Mouse (Mus musculus): Measurements from ENCODE around the gene Prx.
A peak's percentile ranks its signal among the peaks of the same experiment; 100 is the strongest.
"Not testable (repeated sequence)": the region's sequence is repeated elsewhere in the genome, so short reads cannot be mapped to it uniquely, and the experiment has no call there.

The Prx gene

DNA sequence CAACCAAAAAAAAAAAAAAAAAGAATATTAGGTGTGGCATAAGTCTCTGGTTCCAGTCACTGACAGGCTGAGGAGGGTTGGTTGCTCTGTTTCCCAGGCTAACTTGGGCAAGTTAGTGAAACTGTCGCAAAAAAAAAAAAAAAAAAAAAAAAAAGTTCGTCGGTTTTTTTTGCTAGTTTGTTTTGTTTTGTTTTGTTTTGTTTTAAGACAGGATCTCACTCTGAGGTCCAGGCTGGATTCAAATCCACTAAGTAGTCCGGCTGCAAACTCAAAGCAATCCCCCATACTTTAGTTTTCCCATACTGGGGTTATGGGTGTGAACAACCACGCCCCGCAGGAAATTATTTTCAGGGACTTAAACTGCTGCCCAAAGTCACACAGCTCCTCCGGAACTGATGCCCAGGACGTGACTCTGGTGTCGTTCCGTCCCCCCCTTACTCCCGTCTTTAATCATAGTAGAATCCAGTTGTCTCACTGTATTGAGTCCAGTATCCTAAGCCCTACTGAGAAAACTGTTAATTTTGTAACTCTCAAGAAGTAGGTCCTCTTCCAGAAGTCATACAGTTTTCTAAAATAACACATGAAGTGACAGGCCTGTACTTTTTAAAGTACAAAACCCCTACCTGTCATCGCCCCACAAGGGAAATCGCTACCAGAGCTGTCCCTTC is 12.9 kb upstream of the Prx start:
- no peak for DNase-seq (ENCODE audit: low spot score)

DNA sequence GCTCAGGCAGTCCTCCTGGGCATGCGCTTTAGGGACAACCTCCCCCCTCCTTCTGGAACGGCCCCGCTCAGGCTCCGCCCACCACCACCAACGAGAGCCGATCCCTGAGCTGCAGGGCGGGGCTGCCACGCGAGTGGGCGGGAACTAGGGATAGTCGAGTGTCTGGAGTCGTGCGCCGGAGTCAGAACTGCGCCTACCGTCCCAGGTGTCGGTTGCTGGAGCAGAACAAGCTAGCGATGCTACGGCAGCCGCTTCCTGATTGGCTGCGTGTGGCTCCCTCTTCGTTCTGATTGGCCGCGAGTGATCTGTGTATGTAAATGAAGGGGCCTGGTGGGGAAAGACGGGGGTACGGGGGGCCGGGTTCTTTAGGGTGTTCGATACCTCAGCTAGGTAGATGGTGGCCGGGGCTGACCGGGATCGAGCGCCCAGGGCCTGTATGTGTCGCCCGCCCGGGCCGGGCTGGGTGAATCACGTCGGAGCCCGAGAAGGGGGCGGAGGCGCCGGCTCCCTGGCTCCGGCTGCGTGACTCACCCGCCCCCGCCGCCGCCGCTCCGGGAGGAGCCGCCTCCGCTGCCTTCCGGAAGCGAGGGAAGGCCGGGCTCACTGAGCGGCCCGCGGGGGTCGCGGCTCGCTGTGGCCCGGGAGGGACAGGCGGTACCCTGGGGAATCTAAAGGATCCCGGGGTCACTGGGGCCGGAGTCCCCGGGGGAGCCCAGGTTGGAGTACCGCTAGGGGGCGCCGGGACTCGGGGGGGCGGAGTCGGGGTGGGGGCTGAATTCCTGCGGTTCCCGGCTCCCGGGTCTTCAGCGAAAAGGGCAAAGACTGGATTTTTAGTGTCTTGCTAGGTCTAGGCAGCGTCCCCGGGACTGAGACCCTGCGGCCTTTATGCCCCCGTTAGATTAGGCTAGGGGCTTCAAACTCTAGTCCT is 12.1 kb upstream of the Prx start, which contains the start of gene Sertad1:
TSS of gene Sertad1 (plus strand) at position 141 of the 928 bp plus-strand sequence.
- peak; percentile 99 for DNase-seq (ENCODE audit: low spot score)

DNA sequence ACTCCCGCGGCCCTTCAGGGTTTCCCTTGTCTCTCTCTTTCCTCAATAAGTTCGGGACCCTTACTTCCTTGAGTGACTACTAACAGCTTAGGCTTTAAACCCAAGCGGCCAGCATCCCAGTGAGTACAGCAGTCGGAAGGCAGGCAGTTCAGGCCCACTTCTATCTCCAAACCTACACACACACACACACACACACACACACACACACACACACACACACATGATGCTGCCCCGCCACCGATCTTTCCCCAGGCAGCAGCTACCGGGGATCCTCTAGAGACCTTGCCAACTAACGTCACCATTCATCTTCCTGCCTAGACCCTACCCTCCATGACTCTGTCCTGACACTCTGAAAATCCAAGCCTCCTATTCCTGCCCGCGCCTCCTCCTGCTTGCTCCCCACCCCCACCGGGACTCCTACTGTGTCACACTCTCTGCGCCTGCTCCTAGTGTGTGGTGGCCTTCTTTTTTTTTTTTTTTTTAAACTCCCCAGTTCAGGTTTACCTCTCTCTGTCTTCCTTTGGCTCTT is 11.3 kb upstream of the Prx start:
- no peak for DNase-seq (ENCODE audit: low spot score)

DNA sequence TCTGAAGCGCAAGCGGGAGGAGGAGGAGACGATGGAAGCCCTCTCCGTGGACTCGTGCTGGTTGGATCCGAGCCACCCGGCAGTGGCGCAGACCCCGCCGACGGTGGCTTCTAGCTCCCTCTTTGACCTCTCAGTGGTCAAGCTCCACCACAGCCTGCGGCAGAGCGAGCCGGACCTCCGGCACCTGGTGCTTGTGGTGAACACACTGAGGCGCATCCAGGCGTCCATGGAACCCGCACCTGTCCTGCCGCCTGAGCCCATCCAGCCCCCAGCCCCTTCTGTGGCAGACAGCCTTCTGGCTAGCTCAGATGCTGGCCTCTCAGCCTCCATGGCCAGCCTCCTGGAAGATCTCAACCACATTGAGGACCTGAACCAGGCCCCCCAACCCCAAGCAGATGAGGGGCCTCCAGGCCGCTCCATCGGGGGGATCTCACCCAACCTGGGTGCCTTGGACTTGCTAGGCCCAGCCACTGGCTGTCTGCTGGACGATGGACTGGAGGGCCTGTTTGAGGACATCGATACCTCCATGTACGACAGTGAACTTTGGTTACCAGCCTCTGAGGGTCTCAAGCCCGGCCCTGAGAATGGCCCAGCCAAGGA is 9.8 kb upstream of the Prx start:
- no peak for DNase-seq (ENCODE audit: low spot score)

DNA sequence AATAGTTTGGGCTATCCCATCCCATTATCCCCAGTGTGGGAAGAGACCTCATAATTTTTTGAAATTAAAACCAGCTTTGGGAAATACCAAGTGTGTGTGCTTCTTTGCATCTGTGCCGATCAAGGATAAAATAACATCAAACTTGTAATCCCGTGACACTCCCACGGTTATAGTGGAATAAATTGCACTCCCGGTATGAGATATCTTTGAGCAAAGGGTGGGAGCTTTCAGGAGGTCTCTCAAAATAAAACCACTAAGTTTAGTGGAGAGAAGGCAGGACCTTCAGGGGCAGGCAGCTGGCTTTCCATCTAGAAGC is 8.9 kb upstream of the Prx start:
- no peak for DNase-seq (ENCODE audit: low spot score)

DNA sequence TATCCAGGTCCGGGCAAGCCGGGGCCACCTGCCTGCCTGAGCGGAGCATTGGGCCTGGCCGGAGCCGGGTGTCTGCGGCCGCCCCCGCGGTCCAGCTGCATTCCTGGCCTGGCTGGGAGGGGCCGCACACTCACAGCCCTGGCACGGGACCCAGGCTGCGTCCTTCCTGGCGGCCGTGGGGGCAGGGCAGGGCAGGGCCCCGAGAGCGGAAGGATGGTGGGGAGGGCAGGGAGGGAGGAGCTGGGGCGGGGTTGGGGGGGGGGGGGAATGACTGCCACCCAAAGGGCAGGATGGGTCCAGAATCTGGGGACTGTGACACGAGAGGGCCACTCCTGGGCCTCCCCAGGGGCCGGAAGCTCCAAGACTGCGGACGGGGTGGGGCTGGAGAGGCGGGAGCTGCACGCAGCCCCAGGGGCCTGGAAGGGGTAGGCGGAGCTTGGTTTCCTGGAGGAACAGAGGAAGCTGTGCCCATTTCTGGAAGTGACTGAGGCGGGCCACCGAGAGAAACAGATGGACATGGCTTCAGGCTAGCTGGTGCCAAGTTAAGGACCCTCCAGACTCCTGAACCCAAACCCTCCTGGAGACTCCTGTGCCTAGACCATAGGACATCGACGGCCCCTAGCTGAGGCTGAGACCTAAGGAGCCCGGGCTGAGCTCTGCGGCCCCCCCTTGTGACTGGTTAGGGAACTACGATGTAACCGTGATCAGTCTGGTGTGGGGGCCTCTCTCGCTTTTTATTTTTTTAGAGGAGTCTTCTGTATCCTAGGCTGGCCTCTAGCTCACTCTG is 8.4 kb upstream of the Prx start:
- DNase-seq (ENCODE audit: low spot score) = peak; percentile 76

DNA sequence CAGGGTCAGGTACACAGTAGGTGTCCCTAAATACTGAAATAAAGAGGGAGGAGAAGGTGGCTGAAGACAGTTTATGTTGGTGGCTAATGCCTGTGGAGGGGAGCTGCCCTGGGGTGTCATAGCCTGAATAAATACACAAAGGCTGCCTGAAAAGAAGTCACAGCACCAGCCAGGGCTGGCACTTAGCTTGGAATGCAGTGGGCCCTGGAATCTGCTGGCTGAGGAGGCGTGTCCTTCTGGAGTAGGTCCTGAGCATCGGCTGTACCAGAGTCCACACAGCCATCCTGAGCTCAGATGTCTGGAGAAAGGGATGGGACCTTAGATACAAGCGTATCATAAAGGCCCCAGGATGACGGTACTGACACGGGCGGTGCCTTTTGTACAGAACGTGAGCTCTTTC is 7.3 kb upstream of the Prx start:
- no peak for DNase-seq (ENCODE audit: low spot score)

DNA sequence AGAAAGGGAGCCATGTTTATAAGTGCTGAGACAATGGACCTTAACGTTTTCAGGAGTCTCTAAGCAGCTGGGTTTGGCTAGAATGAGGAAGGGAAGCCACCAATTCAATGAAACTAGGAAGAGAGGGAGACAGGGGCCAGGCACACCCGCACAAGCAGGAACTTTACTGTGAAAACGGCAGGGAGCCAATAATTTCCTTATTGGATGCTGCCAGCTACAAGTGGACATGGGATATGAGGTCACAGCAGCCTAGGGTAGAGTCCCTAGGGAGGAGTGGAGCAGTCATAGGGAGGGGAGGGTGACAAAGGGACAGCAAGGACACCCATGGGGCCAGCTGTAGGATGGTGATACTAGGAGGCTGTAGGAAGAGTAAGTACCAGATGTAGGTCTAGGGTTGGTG is 6.1 kb upstream of the Prx start:
- no peak for DNase-seq (ENCODE audit: low spot score)

DNA sequence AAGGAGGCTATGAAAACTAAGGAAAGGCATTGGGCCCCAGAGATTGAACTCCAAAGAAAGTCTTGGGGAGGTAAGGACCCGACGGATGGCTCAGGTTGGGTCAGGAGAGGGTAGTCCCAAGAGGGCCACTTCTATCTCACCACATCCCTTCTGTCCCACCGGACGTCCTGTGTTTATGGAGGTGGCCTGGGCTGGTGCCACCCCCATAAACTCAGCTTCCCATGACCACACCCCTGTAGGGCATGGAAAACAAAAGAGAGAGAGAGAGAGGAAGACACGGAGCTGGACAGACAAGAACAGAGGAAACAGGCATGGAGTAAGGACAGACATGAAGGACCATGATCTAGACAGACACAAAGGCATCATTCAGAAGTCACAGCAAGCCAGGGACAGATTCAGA is 5.7 kb upstream of the Prx start:
- DNase-seq (ENCODE audit: low spot score) = no peak

DNA sequence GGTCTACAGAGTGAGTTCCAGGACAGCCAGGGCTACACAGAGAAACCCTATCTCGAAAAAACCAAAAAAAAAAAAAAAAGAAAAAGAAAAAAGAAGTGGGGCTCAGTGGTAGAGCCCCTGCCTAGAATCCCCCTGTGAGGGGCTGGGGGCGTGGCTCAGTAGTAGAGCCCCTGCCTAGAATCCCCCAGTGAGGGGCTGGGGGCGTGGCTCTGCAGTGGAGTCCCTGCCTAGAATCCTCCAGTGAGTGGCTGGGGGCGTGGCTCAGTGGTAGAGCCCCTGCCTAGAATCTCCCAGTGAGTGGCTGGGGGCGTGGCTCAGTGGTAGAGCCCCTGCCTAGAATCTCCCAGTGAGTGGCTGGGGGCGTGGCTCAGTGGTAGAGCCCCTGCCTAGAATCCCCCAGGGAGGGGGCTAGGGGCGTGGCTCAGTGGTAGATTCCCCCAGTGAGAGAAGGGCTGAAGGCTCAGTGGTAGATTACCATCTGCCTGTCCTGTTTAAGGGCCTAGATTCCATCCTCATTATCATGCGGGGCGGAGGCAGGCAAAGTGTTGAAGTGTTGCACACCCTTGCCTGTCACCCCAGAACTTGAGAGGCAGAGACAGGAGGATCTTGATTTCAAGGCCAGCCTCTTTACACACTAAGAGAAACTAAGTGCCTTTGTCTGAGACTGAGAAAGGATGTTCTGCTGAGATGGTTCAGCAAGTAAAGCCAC is 4.3 kb upstream of the Prx start:
- not testable (repeated sequence) for DNase-seq (ENCODE audit: low spot score)

DNA sequence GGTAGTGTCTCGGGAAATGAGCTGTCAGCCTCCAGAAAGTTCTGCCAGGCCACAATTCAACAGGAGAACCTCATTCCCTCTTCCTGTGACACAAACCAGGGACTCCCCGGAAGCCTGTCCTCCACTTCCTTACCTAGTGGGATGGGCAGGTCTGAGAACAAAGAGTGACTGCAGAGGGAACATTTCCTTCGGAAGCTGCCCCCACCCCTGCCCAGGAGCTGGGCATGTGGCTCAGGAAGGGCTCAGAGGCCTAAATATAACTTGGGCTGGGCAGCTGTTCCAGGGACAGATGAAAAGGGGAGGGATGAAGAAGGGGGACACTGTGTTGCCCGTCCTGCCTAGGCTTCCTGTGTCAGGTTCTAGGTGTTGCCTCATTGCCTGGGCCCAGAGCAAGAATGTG is 2.5 kb downstream of the Prx start:
- no peak for DNase-seq (ENCODE audit: low spot score)

DNA sequence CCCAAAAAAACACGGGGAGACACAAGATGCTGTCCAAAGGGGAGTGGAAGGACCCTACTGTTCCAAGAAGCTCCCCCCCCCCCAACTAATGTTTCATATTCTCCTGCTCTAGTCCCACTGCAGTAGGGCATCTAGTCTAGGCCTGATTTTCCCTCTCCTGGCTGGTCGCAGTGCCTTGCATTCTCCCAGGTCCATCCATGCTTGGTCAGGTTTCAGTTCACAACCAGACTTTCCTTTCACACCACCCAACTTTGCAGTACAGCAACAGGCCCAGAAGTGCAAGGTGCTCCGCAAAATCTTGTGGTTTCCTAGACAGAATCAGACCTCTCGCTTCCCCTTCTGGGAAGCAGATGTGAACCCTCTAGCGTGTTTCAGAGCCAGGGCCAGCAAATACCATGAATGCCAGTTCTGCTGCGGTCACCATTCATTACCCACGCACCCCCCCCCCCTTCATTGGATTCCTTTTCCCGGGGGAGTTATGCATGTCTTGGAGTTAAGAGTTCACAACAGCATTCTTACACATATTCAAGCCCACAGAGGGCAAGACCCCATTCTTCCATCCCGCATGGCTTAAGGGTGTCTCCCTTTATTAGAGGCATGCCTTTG is 7.7 kb downstream of the Prx start:
- no peak for DNase-seq (ENCODE audit: low spot score)

DNA sequence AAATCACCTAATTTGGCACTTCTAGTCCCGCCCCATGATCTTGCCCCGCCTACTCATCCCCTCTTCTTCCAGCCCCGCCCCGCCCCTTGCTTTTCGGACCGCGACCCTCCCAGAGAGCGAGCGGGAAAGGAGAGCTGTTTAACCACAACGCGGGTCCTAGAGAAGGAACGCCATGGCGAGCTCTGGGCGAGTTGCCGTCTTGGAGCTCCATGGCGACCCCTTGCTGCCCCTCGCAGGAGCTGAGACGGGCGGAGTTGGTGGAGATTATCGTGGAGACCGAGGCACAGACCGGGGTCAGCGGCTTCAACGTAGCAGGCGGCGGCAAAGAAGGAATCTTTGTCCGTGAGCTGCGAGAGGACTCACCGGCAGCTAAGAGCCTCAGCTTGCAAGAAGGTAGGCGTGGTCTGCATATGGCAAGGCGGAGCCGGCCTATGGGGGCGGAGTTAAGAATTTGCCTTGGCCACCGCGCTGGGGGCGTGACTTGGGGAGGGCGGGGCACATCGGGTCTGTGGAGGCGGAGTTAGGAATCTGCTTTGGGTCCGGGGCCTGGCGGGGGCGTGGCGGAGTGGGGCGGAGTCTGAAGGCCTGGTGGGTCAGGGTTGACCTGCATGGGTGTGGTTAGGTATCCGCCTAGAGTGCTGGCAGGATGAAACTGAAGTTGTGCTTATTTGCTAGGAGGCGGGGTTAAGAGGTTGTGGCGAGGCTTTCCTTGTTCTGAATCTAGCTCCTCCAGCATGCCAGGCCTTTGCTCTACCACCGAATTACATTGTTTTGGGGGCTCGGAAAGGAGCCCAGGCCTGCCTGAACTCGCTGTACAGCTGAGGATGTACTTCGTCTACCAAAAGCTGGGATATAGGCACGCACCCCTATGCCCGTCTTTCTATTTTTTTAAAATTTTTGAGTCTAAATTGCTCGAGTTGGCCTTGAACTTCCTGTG is 8.9 kb downstream of the Prx start:
- peak; percentile 82 for DNase-seq (ENCODE audit: low spot score)

DNA sequence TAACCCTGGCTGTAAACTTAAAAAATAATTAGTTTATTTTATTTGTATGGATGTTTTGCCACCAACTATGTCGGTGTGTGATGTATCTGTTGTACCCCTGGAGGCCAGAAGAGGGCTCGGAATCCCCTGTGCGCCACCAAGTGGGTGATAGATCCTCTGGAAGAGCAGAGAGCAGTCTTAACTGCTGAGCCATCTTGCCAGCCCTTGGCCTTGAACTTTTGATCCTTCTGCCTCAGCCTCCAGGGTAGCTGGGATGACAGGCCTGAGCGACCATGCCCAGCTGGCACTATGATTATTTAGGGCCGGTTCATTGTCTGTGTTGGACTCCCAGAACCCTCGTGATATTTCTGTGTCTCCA is 9.5 kb downstream of the Prx start:
- DNase-seq (ENCODE audit: low spot score) = no peak

DNA sequence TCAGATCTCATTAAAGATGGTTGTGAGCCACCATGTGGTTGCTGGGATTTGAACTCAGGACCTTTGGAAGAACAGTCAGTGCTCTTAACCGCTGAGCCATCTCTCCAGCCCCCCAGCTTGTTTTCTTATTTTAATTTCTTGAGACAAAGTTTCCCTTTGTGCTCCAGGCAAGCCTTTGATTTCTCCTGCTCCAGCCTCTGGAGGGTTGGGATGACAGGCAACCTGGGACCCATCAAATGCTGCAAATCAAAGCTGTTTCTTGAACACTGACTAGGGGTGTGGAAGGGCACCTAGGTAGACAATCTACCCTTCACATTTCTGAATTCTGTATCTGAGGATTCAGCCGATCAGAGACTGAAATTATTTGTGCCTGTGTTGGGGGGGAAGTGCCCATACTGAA is 11.7 kb downstream of the Prx start:
- DNase-seq (ENCODE audit: low spot score) = no peak

DNA sequence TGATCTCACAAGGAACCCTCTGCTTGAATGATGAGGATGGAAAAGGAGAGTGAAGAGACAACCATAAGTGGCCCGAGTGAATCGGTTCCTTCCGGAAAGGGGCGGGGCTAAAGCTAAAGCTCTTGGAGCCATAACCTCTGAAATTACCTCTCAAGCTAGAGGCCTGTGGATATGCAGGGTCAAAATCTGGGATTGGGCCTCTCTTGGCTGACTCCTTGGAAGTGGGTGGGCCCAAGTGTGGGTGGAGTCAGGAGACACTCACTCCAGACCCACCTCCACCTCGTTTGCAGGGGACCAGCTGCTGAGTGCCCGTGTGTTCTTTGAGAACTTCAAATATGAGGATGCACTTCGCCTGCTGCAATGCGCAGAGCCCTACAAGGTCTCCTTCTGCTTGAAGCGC is 15.8 kb downstream of the Prx start:
- DNase-seq (ENCODE audit: low spot score) = no peak

DNA sequence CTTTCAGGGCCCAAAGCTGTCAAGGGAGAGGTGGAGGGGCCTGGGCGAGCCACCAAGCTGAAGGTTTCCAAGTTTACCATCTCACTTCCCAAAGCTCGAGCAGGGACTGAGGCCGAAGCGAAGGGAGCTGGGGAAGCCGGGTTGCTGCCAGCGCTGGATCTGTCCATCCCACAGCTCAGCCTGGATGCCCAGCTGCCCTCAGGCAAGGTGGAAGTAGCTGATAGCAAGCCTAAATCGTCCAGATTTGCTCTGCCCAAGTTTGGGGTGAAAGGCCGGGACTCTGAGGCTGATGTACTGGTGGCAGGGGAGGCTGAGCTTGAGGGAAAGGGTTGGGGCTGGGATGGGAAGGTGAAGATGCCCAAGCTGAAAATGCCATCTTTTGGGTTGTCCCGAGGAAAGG is 19.2 kb downstream of the Prx start:
- no peak for DNase-seq (ENCODE audit: low spot score)

DNA sequence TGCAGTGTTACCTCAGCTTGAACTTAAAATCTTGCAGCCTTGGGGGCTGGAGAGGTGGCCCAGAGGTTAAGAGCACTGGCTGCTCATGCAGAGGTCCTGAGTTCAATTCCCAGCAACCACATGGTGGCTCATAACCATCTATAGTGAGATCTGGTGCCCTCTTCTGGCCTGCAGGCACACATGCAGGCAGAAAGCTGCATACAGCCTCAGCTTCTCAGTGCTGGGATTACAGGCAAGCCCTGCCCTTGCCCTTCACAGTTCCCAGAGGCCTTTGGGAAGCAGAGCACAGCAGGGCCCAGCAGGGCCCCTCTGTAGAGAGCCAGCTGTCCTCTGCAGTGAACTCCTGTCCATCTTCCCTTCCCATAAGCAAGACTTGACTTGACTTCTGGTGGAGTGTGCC is 21.0 kb downstream of the Prx start:
- no peak for DNase-seq (ENCODE audit: low spot score)

DNA sequence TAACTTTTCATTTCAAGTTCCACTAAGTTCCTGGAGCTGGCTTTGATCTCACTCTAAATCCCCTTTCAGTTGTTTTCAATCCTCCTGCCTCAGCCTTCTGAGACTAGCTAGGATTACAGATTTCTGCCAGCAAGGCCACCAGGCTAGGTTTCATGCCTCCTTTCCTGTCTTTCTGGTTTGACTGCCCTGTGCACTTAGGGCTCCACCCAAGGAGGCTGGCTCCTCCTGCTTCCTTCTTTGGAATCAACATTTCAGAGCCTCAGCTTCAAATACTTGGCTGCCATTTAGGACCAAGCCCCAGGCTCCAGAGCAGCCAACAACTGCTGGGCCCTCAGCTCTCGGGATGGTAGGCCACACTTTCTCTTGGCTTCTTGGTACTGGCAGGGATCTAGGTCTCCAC is 21.5 kb downstream of the Prx start:
- no peak for DNase-seq (ENCODE audit: low spot score)

DNA sequence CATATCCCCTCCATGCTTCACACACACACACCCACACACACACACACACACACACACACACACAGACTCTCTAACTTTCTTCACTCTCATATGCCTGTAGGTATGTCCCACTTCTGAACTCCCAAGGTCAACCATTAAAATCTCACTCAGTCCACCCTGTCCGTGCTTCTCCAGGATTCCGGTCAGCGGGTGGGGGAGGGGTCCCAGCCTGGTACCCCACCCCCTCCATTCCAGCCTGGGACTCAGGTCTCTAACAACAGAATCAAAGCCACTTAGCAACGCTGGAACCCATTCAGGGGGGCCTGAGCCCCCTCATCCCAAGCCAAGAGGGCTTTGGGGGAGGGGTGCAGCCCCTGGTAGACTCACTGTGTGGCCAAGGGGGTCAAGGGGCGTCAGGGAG is 23.8 kb downstream of the Prx start, which contains the start of gene Hipk4:
TSS of gene Hipk4 (plus strand) at position 301 of the 400 bp plus-strand sequence.
- DNase-seq (ENCODE audit: low spot score) = no peak

All from layer of hippocampus, adult 9-10 months (tissue).